Mouse (Mus musculus) lung, postnatal 0 days (tissue): ENCODE measurements around the gene Mllt3. TPM values are rescaled to one million over a fixed set of nuclear protein-coding genes. Genes with fewer than 3 reads are reported as not detected.

Experiments used
- ATAC-seq: fragments of 200-750 bp; cut with Nextera tagmentation; 2 replicates; pipeline ENCODE4 v1.8.0; 2017; ENCODE audit warnings: moderate library complexity
- DNase-seq: peaks from one replicate; pipeline ENCODE4 v3.0.0-alpha.2; 2016; ENCODE audit warnings: low spot score
- H3K27ac ChIP-seq: fragments of 300-500 bp; sonication (generic); 2 replicates; pipeline ENCODE4 v1.5.1; 2014; ENCODE audit warnings: antibody characterized with exemption, mild to moderate bottlenecking, low read length, mixed read lengths
- H3K27me3 ChIP-seq: fragments of 300-500 bp; sonication (generic); replicated peaks from 2 replicates; pipeline ENCODE4 v1.6.1; 2014; ENCODE audit warnings: low read length, mixed read lengths; ENCODE audit not compliant: insufficient read depth
- H3K36me3 ChIP-seq: fragments of 300-500 bp; sonication (generic); 2 replicates; pipeline ENCODE4 v1.6.1; 2014; ENCODE audit warnings: low read length, mixed read lengths; ENCODE audit not compliant: insufficient read depth
- H3K4me1 ChIP-seq: fragments of 300-500 bp; sonication (generic); 2 replicates; pipeline ENCODE4 v1.6.1; 2014; ENCODE audit warnings: antibody characterized with exemption, low read depth, low read length, mixed read lengths; ENCODE audit not compliant: insufficient read depth
- H3K4me2 ChIP-seq: fragments of 300-500 bp; sonication (generic); replicated peaks from 2 replicates; pipeline ENCODE4 v1.6.1; 2014; ENCODE audit warnings: low read depth, mild to moderate bottlenecking, low read length, moderate library complexity, mixed read lengths
- H3K4me3 ChIP-seq: fragments of 300-500 bp; sonication (generic); 2 replicates; pipeline ENCODE4 v1.5.1; 2014; ENCODE audit warnings: low read depth, low read length
- H3K9ac ChIP-seq: fragments of 300-500 bp; sonication (generic); replicated peaks from 2 replicates; pipeline ENCODE4 v1.6.1; 2014; ENCODE audit warnings: low read depth, mild to moderate bottlenecking
- H3K9me3 ChIP-seq: fragments of 300-500 bp; sonication (generic); 2 replicates; pipeline ENCODE4 v1.6.1; 2016; ENCODE audit warnings: low read length, mixed read lengths
- CTCF ChIP-seq: IDR thresholded peaks from 2 replicates; pipeline ENCODE4 v1.5.1; 2016; ENCODE audit warnings: antibody characterized with exemption, mild to moderate bottlenecking
- EP300 ChIP-seq: IDR thresholded peaks from 2 replicates; pipeline ENCODE4 v1.6.1; 2016; ENCODE audit warnings: antibody characterized with exemption, mild to moderate bottlenecking, control low read depth
- WGBS: fragments of 180-500 bp; shearing (Covaris S2); extraction: QIAGEN DNeasy Blood & Tissue Kit; methylation state at CpG from one replicate; pipeline ENCODE4 v1.1.7; 2014; 5-methylcytosine and 5-hydroxymethylcytosine counted together
- polyA plus RNA-seq: library from polyadenylated mRNA; unstranded; fragments of >200 nt; fragmentation: Nextera tagmentation; extraction: Ambion mirVana; gene quantifications from 2 replicates; pipeline ENCODE4 v1.2.1, GENCODE M21; 2015

The Mllt3 gene
- polyA plus RNA-seq, 1 experiment from 2014 or later, result 32.7 TPM

DNA sequence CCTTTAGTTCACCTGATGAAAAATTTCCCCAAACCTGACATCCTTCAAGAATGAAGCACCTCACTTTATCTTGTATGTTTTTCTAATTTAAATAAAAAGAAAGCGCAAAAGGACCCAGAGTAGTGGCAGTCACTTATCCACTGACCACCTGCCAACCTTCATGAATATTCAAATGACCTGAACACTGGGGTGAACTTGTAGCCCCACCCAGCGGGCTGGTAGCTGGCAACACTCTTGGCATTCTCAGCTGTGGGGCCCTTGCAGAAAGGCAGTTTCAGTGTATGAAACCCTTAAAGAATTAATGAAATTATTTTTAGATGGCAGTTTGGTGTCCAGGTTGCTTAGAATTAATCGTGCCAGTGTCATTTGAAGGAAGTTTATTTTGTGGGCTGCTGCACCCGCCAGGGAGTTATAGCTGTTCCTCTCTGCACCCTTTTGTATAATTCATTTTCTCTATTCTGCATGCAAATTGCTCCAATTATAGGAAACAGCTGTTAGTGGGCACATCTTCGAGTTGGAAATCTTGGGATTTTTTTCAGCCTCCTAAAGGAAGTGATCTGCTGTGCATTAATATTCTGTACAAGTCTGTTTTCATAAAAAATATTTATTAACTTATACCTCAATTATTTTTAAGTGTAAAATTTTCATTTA, 149.8 kb downstream of the Mllt3 start:
- no peaks in the 10 kb centered on the region for H3K4me1 ChIP-seq
- H3K9ac ChIP-seq, result no peak overlapping the region
- no peaks in the 10 kb centered on the region for H3K27me3 ChIP-seq
- ATAC-seq (no peak), DNase-seq (no peak)
- no peak overlapping the region for H3K4me3 ChIP-seq
- H3K9me3 ChIP-seq, result no peaks in the 10 kb centered on the region
- no peak overlapping the region for H3K4me2 ChIP-seq
- 66% methylated on average over 5 of the region's 5 CpGs for WGBS
- TF ChIP-seq CTCF (no peak), EP300 (no peak)
- H3K27ac ChIP-seq, result no peak overlapping the region
- no peaks in the 10 kb centered on the region for H3K36me3 ChIP-seq

DNA sequence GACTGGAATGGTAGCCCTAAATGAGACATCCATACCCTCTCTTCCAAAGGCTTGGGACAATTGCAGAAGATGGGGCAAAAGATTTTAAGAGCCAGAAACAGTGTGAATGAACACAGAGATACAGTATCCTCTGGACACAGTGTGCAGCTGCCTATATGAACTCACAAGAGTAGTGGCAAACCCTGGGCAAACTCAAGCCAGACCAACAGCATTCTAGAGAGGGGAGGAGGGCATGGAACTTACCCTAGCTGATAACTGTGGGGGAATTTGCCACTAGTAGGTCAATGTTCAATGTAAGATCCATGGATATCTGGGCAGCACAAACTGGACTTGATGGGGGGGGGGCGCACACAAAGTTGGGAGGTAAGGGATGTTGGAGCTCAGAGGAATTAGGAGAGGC, 151.2 kb downstream of the Mllt3 start:
- Histone ChIP-seq H3K9ac (no peak overlapping the region), H3K27me3 (no peaks in the 10 kb centered on the region), H3K27ac (no peak overlapping the region), H3K36me3 (no peaks in the 10 kb centered on the region), H3K9me3 (no peaks in the 10 kb centered on the region), H3K4me1 (no peaks in the 10 kb centered on the region), H3K4me3 (no peak overlapping the region), H3K4me2 (no peak overlapping the region)
- 100% methylated on average over 1 of the region's 1 CpGs for WGBS
- TF ChIP-seq EP300 (no peak), CTCF (no peak)
- DNase-seq (no peak), ATAC-seq (no peak)

DNA sequence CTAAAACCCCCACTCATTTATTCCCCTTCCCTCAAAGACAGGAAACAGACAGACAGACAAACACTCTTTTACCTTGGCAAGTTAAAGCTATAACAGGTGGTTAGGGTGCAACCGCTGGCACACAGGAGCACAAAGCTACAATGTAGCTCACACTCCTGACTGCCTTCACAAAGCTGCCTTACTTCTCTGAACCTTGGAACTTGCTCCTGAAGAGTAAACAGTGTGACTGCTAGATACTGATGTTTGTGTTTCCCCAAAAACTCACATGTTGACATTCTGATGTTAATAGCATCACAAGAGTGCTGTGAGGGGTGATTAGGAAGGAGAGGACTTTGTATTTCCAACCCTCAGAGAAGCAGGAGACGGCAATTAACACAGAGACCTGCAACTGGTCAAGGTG, 151.6 kb downstream of the Mllt3 start:
- Histone ChIP-seq H3K9me3 (no peaks in the 10 kb centered on the region), H3K27ac (no peak overlapping the region), H3K4me2 (no peak overlapping the region), H3K36me3 (no peaks in the 10 kb centered on the region), H3K4me1 (no peaks in the 10 kb centered on the region), H3K4me3 (no peak overlapping the region), H3K27me3 (no peaks in the 10 kb centered on the region), H3K9ac (no peak overlapping the region)
- WGBS, result 68% methylated on average over 2 of the region's 2 CpGs
- no peak for ATAC-seq
- TF ChIP-seq EP300, result no peak
- TF ChIP-seq CTCF, result no peak
- DNase-seq, result no peak

DNA sequence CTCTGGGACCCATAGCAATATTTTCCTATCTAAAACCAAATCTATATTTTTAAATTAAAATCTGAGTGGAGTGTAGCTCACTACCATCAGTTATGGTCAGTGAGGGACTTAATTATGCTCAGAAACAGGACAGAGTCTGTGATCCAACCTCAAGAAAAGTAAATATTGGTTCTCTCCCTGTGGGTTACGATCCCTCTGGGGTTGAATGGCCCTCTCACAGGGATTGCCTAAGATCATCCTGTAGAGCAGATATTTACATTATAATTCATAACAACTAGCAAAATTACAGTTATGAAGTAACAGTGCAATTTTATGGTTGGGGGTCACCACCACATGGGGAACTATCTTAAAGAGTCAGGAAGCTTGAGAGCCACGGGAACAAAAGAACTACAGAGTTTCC, 152.9 kb downstream of the Mllt3 start:
- ATAC-seq (no peak), DNase-seq (no peak)
- Histone ChIP-seq H3K4me2 (no peak overlapping the region), H3K4me3 (no peak overlapping the region), H3K27me3 (no peaks in the 10 kb centered on the region), H3K9ac (no peak overlapping the region), H3K27ac (no peak overlapping the region), H3K4me1 (no peaks in the 10 kb centered on the region), H3K9me3 (no peaks in the 10 kb centered on the region), H3K36me3 (no peaks in the 10 kb centered on the region)
- 36% methylated on average over 2 of the region's 2 CpGs for WGBS
- TF ChIP-seq CTCF (no peak), EP300 (no peak)

DNA sequence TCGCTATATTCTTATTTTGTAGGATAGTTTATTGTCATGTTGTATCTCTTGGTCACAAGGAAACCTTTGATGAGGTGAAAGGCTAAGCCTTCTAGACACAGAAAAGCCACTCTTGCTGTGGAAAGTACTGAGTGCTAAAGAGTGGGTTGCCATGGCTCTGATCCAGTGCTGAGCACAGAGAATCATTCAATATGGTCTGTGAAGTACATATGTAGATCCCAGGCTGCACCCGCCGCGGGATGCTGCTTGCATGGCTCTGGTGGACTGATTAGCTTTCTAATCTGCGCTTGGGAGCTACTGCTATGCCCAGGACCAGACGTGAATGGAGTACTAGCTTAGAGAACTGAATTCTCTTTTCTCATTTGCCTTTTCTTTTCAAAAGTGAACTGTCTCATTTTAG, 154.5 kb downstream of the Mllt3 start:
- H3K27ac ChIP-seq, result no peak overlapping the region
- ATAC-seq, result no peak
- H3K9me3 ChIP-seq, result no peaks in the 10 kb centered on the region
- 82% methylated on average over 6 of the region's 6 CpGs for WGBS
- H3K9ac ChIP-seq, result no peak overlapping the region
- H3K27me3 ChIP-seq, result no peaks in the 10 kb centered on the region
- TF ChIP-seq EP300 (no peak), CTCF (no peak)
- DNase-seq, result no peak
- H3K4me1 ChIP-seq, result no peaks in the 10 kb centered on the region
- H3K36me3 ChIP-seq, result no peaks in the 10 kb centered on the region
- H3K4me2 ChIP-seq, result no peak overlapping the region
- H3K4me3 ChIP-seq, result no peak overlapping the region

DNA sequence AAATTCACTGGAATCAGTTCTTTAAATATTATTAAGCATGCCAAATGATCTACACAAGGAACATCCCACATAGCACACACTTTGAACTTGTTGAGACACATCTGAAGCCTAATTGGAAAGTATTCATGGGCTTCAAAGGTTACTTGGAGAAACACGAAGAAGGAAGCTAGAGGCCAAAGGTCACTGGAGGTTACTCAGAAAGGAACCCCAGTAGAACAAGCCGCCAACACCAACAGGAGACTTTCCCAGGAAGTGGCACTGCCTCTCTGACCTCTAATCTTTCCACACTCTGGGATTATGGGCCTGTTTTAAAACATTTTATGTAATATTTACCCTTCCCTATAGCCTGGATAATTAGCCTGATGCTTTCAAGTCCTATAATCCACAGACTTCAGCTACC, 162.6 kb downstream of the Mllt3 start:
- Histone ChIP-seq H3K9me3 (no peaks in the 10 kb centered on the region), H3K4me2 (no peak overlapping the region), H3K36me3 (no peaks in the 10 kb centered on the region), H3K4me3 (no peak overlapping the region), H3K9ac (no peak overlapping the region), H3K27ac (no peak overlapping the region), H3K27me3 (no peaks in the 10 kb centered on the region), H3K4me1 (no peaks in the 10 kb centered on the region)
- TF ChIP-seq CTCF (no peak), EP300 (no peak)
- ATAC-seq (no peak), DNase-seq (no peak)
- WGBS, result 47% methylated on average over 2 of the region's 2 CpGs

DNA sequence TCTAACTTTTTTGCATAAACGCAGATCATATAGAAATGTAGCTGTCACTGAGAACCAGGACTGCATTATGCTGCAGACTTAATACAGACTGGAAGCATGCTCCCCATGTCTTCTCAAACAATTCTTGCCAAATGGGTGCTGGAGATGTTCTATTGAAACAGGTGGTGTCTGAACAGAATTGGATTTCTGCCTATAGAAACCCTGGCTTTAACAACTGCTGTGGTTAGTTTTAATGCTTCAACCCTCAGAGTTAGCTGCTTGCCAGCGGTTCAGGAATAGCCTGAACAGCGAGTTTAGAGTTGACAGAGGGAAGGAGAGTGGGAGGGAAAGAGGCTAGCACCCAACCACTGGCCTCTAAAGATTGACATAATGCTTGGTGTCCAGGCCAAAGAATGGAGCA, 166.6 kb downstream of the Mllt3 start:
- Histone ChIP-seq H3K27ac (no peak overlapping the region), H3K36me3 (no peaks in the 10 kb centered on the region), H3K9ac (no peak overlapping the region), H3K4me2 (no peak overlapping the region), H3K4me3 (no peak overlapping the region), H3K4me1 (no peaks in the 10 kb centered on the region), H3K27me3 (no peaks in the 10 kb centered on the region), H3K9me3 (no peaks in the 10 kb centered on the region)
- 64% methylated on average over 3 of the region's 3 CpGs for WGBS
- DNase-seq (no peak), ATAC-seq (no peak)
- TF ChIP-seq CTCF, result no peak
- TF ChIP-seq EP300, result no peak
